Mouse (Mus musculus) kidney, embryonic 14.5 days (tissue): Measurements from ENCODE around the gene Zfp995. TPM values are rescaled to one million over a fixed set of nuclear protein-coding genes. Genes with fewer than 3 reads are reported as not detected.
"Not testable (repeated sequence)": the region's sequence is repeated elsewhere in the genome, so short reads cannot be mapped to it uniquely, and the experiment has no call there.

ENCODE experiments used
- ATAC-seq: fragments of 200-750 bp; cut with Nextera tagmentation; 2 replicates; pipeline ENCODE4 v1.8.0; 2017; ENCODE audit warnings: moderate number of reproducible peaks, mild to moderate bottlenecking, moderate TSS enrichment, moderate library complexity; ENCODE audit not compliant: low FRiP score, low TSS enrichment
- H3K27ac ChIP-seq: fragments of 300-500 bp; sonication (generic); 2 replicates; pipeline ENCODE4 v1.5.1; 2014; ENCODE audit warnings: low read depth, mild to moderate bottlenecking, low read length, moderate library complexity, mixed read lengths
- H3K27me3 ChIP-seq: fragments of 300-500 bp; sonication (generic); 2 replicates; pipeline ENCODE4 v1.6.1; 2014; ENCODE audit warnings: mild to moderate bottlenecking, low read length; ENCODE audit not compliant: control insufficient read depth, insufficient read depth
- H3K36me3 ChIP-seq: fragments of 300-500 bp; sonication (generic); 2 replicates; pipeline ENCODE4 v1.6.1; 2014; ENCODE audit warnings: low read length, mixed read lengths; ENCODE audit not compliant: control insufficient read depth, insufficient read depth
- H3K4me1 ChIP-seq: fragments of 300-500 bp; sonication (generic); 2 replicates; pipeline ENCODE4 v1.6.1; 2014; ENCODE audit warnings: low read length, mixed read lengths; ENCODE audit not compliant: control insufficient read depth, insufficient read depth
- H3K4me2 ChIP-seq: fragments of 300-500 bp; sonication (generic); replicated peaks from 2 replicates; pipeline ENCODE4 v1.6.1; 2014; ENCODE audit warnings: low read depth, mild to moderate bottlenecking, low read length
- H3K4me3 ChIP-seq: fragments of 300-500 bp; sonication (generic); 2 replicates; pipeline ENCODE4 v1.5.1; 2014; ENCODE audit warnings: mild to moderate bottlenecking, low read length
- H3K9ac ChIP-seq: fragments of 300-500 bp; sonication (generic); 2 replicates; pipeline ENCODE4 v1.6.1; 2014; ENCODE audit warnings: low read depth, mild to moderate bottlenecking, low read length, moderate library complexity
- H3K9me3 ChIP-seq: fragments of 300-500 bp; sonication (generic); 2 replicates; pipeline ENCODE4 v1.6.1; 2016; ENCODE audit warnings: low read length; ENCODE audit not compliant: control insufficient read depth
- WGBS: fragments of 180-500 bp; shearing (Covaris S2); extraction: QIAGEN DNeasy Blood & Tissue Kit; methylation state at CpG from one replicate; pipeline ENCODE4 v1.1.7; 2014; 5-methylcytosine and 5-hydroxymethylcytosine counted together
- polyA plus RNA-seq: library from polyadenylated mRNA; unstranded; fragments of >200 nt; fragmentation: Nextera tagmentation; extraction: Ambion mirVana; gene quantifications from 2 replicates; pipeline ENCODE4 v1.2.1, GENCODE M21; 2014

Gene Zfp995
- 9.5 and 11.4 TPM in 2 replicates for polyA plus RNA-seq

DNA sequence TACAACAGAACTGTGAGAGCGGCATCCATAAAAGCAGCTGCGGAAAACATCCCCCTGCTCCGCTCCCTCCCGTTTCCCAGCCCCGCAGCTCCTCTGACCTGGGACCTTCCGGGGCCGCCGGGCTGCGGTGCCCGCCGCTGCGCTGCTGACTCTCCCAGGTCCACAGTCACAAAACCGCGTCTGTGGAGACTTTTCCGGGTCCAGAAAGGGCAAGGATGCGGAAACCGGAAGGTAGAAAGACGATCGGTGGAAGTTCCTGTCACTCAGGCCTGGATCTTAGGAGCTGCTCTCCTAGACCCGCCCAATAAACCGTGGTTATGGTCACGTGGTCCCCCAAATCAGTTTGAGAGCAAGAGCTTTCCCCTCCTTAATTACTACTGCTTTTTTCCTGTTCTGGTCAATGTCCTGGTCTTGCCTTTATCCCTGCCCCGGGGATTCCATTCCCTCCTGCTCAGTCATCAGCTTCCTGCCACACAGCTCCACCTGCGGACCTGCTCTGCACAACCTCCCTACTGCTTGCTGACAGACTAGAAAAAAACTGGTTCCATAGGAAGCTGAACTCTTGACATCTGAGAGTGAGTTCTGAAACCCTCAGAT is at the start of gene Zfp995:
TSS of gene Zfp995 (minus strand) at position 471 of the 597 bp plus-strand sequence.
- not testable (repeated sequence) for H3K27ac ChIP-seq, H3K36me3 ChIP-seq, H3K27me3 ChIP-seq, H3K4me1 ChIP-seq, H3K9me3 ChIP-seq
- H3K4me3 ChIP-seq, result peak within 1 kb of the TSS; percentile 51
- H3K4me2 ChIP-seq, result peak within 1 kb of the TSS; percentile 54
- peak within 1 kb of the TSS; percentile 61 for H3K9ac ChIP-seq
- under 1% methylated on average over 24 of the region's 24 CpGs for WGBS
- ATAC-seq, result peak; percentile 99

DNA sequence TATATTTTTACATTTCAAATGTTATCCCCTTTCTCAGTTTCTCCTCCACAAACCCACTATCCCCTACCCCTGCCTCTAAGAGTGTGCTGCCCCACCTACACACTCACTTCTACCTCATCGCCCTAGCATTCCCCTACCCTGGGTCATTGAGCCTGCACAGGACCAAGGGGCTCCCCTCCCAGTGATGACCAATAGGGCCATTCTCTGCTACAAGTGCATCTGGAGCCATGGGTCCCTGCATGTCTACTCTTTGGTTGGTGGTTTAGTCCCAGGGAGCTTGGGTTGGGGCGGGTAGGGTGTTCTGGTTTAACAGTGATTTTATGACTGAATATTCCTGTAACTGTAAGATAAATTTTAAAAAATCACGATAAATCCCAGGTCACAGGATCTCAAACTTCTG is 687 bp downstream of the Zfp995 start:
- WGBS, result 8% methylated on average over 3 of the region's 3 CpGs
- no peaks in the 10 kb centered on the region for H3K27me3 ChIP-seq
- H3K4me3 ChIP-seq, result peak overlapping the region; percentile 51
- peak overlapping the region; percentile 54 for H3K4me2 ChIP-seq
- H3K9me3 ChIP-seq, result no peaks in the 10 kb centered on the region
- ATAC-seq, result peak; percentile 83
- H3K9ac ChIP-seq, result peak overlapping the region; percentile 61
- no peaks in the 10 kb centered on the region for H3K4me1 ChIP-seq
- no peaks in the 10 kb centered on the region for H3K36me3 ChIP-seq
- H3K27ac ChIP-seq, result no peak overlapping the region

DNA sequence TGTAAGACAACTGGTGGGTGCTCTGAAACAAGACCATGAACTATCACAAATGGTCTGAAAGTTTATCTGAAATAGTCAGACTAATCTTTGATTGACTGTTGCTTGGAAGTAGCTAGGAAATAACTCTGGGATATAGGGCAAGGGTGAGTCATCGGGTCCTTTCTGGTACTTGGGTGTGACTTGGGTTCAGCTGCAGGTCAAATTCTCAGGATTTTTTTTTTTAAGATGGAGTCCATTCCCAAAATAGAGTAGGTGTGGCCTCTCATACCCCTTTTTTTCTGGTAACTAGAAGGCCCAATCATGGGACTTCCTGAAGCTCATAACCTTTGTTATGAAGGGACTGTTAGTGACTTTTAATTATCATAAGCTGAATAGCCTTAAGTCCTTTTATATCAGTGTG is 38.5 kb downstream of the Zfp995 start:
- WGBS, result 79% methylated on average over 1 of the region's 1 CpGs
- Histone ChIP-seq H3K36me3 (no peaks in the 10 kb centered on the region), H3K27ac (no peak overlapping the region), H3K27me3 (no peaks in the 10 kb centered on the region), H3K9me3 (no peaks in the 10 kb centered on the region), H3K9ac (no peak overlapping the region), H3K4me3 (no peak overlapping the region), H3K4me1 (no peaks in the 10 kb centered on the region), H3K4me2 (no peak overlapping the region)
- ATAC-seq, result no peak

DNA sequence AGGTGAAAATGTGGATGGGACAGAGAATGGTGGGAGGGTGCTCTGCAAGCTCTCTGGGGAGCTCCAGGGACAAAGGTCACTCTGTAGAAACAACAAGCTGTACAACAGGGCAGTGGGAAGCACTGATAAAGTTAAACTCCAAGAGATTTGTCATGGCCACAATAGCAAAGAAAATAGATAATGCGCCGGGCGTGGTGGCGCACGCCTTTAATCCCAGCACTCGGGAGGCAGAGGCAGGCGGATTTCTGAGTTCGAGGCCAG is 63.5 kb downstream of the Zfp995 start:
- H3K9ac ChIP-seq, H3K4me3 ChIP-seq, H3K36me3 ChIP-seq, H3K9me3 ChIP-seq, H3K27me3 ChIP-seq, H3K27ac ChIP-seq, H3K4me1 ChIP-seq, H3K4me2 ChIP-seq: not testable (repeated sequence)
- peak; percentile 12; the same call in 1 of the 2 replicates for ATAC-seq
- 91% methylated on average over 7 of the region's 8 CpGs for WGBS

DNA sequence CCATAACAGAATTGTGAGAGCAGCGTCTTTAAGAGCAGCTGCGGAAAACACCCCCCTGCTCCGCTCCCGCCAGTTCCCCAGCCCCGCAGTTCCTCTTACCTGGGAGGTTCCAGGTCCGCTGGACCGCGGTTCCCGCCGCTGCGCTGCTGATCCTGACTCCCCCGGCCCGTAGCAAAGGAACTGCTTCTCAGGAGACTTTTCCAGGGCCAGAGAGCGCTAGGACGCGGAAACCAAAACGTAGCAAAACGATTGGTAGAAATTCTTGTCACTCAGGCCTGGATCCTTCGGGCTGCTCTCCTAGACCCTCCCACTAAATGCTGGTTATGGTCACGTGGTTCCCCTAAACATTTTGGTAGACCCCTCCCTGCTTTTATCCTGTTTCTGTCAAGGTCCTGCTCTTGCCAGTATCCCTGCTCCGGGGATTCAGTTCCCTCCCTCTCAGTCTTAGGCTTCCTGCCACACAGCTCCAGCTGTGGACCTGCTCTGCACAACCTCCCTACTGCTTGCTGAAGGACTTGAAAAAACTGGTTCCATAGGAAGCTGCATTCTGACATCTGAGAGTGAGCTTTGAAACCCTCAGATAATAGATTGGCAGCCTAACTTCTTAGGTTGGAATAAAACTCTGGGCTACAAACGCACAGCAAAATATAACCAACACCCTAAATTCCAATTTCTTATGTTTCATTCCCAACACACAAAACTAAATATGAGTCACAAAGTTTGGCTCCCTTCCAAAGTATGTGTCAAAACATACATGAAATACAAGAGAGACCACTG is 64.0 kb downstream of the Zfp995 start, which contains the start of gene Zfp820:
TSS of gene Zfp820 (minus strand) at position 228 of the 777 bp plus-strand sequence.
- H3K4me1 ChIP-seq, result no peaks in the 10 kb centered on the region
- no peaks in the 10 kb centered on the region for H3K9me3 ChIP-seq
- H3K36me3 ChIP-seq, result no peaks in the 10 kb centered on the region
- peak; percentile 99 for ATAC-seq
- H3K4me2 ChIP-seq, result peak within 1 kb of the TSS; percentile 40
- peak within 1 kb of the TSS; percentile 67 for H3K4me3 ChIP-seq
- peak within 1 kb of the TSS; percentile 75 for H3K9ac ChIP-seq
- H3K27ac ChIP-seq, result 0 out of 2 replicates have a peak within 1 kb of the TSS, but pooled peaks have one; percentile 62
- WGBS, result 3% methylated on average over 22 of the region's 22 CpGs
- H3K27me3 ChIP-seq, result no peaks in the 10 kb centered on the region

DNA sequence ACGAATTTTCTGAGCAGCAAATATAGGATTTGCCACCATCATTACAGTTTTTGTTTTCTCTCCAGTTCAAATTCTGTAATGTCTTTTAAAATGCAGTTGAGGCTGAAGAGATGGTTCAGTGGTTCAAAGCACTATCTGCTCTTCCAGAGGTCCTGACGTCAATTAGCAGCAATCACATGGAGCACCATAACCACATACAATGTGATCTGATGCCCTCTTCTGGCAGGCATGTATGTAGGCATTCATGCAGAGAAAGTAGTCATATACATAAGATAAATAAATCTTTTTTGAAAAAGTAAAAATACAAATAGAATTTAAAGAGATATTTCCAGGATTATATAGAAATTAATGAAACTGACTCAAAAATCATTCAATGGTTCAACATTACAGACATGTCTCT is 71.2 kb downstream of the Zfp995 start:
- H3K4me2 ChIP-seq, result no peak overlapping the region
- H3K9ac ChIP-seq, result no peak overlapping the region
- no peaks in the 10 kb centered on the region; the same call in 1 of the 2 replicates for H3K36me3 ChIP-seq
- H3K27me3 ChIP-seq, result no peaks in the 10 kb centered on the region
- no peak for ATAC-seq
- H3K27ac ChIP-seq, result no peak overlapping the region
- H3K4me1 ChIP-seq, result no peaks in the 10 kb centered on the region
- H3K9me3 ChIP-seq, result no peaks in the 10 kb centered on the region
- H3K4me3 ChIP-seq, result no peak overlapping the region
- 58% methylated on average over 2 of the region's 2 CpGs for WGBS

Other genes starting within 250 kb of the Zfp995 start
- gene Gm10226, start 218.1 kb downstream of the Zfp995 start, polyA plus RNA-seq, result 6.1 and 7.7 TPM in 2 replicates
- gene Zfp760, start 202.2 kb downstream of the Zfp995 start, polyA plus RNA-seq, result 12.9 and 18.4 TPM in 2 replicates
- 5.1 and 8.8 TPM in 2 replicates for gene Zfp229, start 179.1 kb downstream of the Zfp995 start, polyA plus RNA-seq
- gene Zfp820, start 64.2 kb downstream of the Zfp995 start, polyA plus RNA-seq, result 6.6 and 7.9 TPM in 2 replicates
- gene Zfp942, start 52.5 kb upstream of the Zfp995 start, polyA plus RNA-seq, result 23.4 and 23.7 TPM in 2 replicates
- gene Zfp943, start 52.6 kb upstream of the Zfp995 start, polyA plus RNA-seq, result 17.7 TPM in 2 replicates